Mouse (Mus musculus) olfactory bulb, adult 2 months (tissue): ENCODE measurements around the gene Olfr823. TPM values are rescaled to one million over a fixed set of nuclear protein-coding genes. Genes with fewer than 3 reads are reported as not detected.
"Not testable (repeated sequence)": the region's sequence is repeated elsewhere in the genome, so short reads cannot be mapped to it uniquely, and the experiment has no call there.

Experiments
- H3K27ac ChIP-seq: fragments of 200-500 bp; 2 replicates; pipeline ENCODE4 v1.5.1; 2012; ENCODE audit warnings: low read depth, low read length; ENCODE audit not compliant: insufficient read depth
- H3K4me1 ChIP-seq: fragments of 200-500 bp; 2 replicates; pipeline ENCODE4 v1.6.1; 2012; ENCODE audit warnings: low read length; ENCODE audit not compliant: control insufficient read depth, insufficient read depth
- H3K4me3 ChIP-seq: fragments of 200-500 bp; 2 replicates; pipeline ENCODE4 v1.5.1; 2012; ENCODE audit warnings: mild to moderate bottlenecking, low read depth, low read length, moderate library complexity; ENCODE audit not compliant: insufficient read depth
- CTCF ChIP-seq: fragments of 200-500 bp; IDR thresholded peaks from 2 replicates; pipeline ENCODE4 v1.5.1; 2012; ENCODE audit warnings: low read depth, mild to moderate bottlenecking, low read length, moderate library complexity; ENCODE audit not compliant: insufficient read depth
- POLR2A ChIP-seq: fragments of 200-500 bp; IDR thresholded peaks from 2 replicates; pipeline ENCODE4 v1.6.1; 2012; ENCODE audit warnings: mild to moderate bottlenecking, low read depth, low read length, moderate library complexity; ENCODE audit not compliant: insufficient read depth
- WGBS: fragments of 180-500 bp; shearing (Covaris S2); methylation state at CpG from one replicate; pipeline ENCODE4 v1.1.7; 2018; 5-methylcytosine and 5-hydroxymethylcytosine counted together
- polyA plus RNA-seq: library from polyadenylated mRNA; stranded (reverse); fragments of >200 nt; gene quantifications from 2 replicates; pipeline ENCODE4 v1.2.4, GENCODE M21; 2012; ENCODE audit warnings: low replicate concordance; ENCODE audit not compliant: missing spikeins, insufficient read depth, insufficient read length

Gene Olfr823
- polyA plus RNA-seq: not detected in 2 replicates

GRCm38 (mm10) chr10:130115283-130115682, at the start of gene Olfr823:
TSS of gene Olfr823 (minus strand) at chr10:130115383.
- not testable (repeated sequence) for H3K4me3 ChIP-seq, H3K4me1 ChIP-seq, H3K27ac ChIP-seq
- 89% methylated on average over 1 of the region's 1 CpGs for WGBS

- TF ChIP-seq POLR2A: no peak
- no peak for TF ChIP-seq CTCF
- 81% methylated on average over 5 of the region's 5 CpGs for WGBS
- Histone ChIP-seq H3K4me3 (no peak overlapping the region), H3K27ac (no peak overlapping the region), H3K4me1 (no peaks in the 10 kb centered on the region)
These were observed 28.9 kb upstream of the Olfr823 start for GRCm38 (mm10) chr10:130144121-130144520.

- not testable (repeated sequence) for H3K4me3 ChIP-seq, H3K27ac ChIP-seq, H3K4me1 ChIP-seq
- 85% methylated on average over 5 of the region's 5 CpGs for WGBS
These were observed 27.3 kb upstream of the Olfr823 start for GRCm38 (mm10) chr10:130142481-130142880.

- H3K27ac ChIP-seq: no peak overlapping the region
- H3K4me3 ChIP-seq: no peak overlapping the region
- no peak for TF ChIP-seq POLR2A
- TF ChIP-seq CTCF: no peak
- no peaks in the 10 kb centered on the region for H3K4me1 ChIP-seq
These were observed 19.6 kb upstream of the Olfr823 start for GRCm38 (mm10) chr10:130134811-130135210.

GRCm38 (mm10) chr10:130129900-130130299, 14.7 kb upstream of the Olfr823 start, which contains the start of gene Olfr824:
TSS of gene Olfr824 (minus strand) at chr10:130130000.
- not testable (repeated sequence) for H3K4me3 ChIP-seq, H3K27ac ChIP-seq, H3K4me1 ChIP-seq

- H3K4me3 ChIP-seq, H3K27ac ChIP-seq, H3K4me1 ChIP-seq: not testable (repeated sequence)
- WGBS: 65% methylated on average over 3 of the region's 3 CpGs
These were observed 862 bp upstream of the Olfr823 start for GRCm38 (mm10) chr10:130116045-130116444.

- no peak overlapping the region for H3K27ac ChIP-seq
- no peak overlapping the region for H3K4me3 ChIP-seq
- no peak for TF ChIP-seq POLR2A
- no peak for TF ChIP-seq CTCF
- no peaks in the 10 kb centered on the region for H3K4me1 ChIP-seq
These were observed 19.1 kb downstream of the Olfr823 start for GRCm38 (mm10) chr10:130096104-130096503.

- Histone ChIP-seq H3K4me3 (no peak overlapping the region), H3K4me1 (no peaks in the 10 kb centered on the region), H3K27ac (no peak overlapping the region)
- WGBS: 21% methylated on average over 5 of the region's 5 CpGs
- TF ChIP-seq CTCF: no peak
- TF ChIP-seq POLR2A: no peak
These were observed 22.2 kb downstream of the Olfr823 start for GRCm38 (mm10) chr10:130092838-130093440.

GRCm38 (mm10) chr10:130070910-130071309, 44.3 kb downstream of the Olfr823 start, which contains the start of gene Olfr822:
TSS of gene Olfr822 (plus strand) at chr10:130071210.
- H3K27ac ChIP-seq: no peak within 1 kb of the TSS
- TF ChIP-seq POLR2A: no peak
- no peak for TF ChIP-seq CTCF

More at GRCm38 (mm10) chr10:130070910-130071309, 44.3 kb downstream of the Olfr823 start, which contains the start of gene Olfr822:
- Histone ChIP-seq H3K4me1 (no peaks in the 10 kb centered on the region), H3K4me3 (no peak within 1 kb of the TSS)

Other genes starting within 250 kb of the Olfr823 start
- not detected in 2 replicates for gene Olfr814, start 235.5 kb downstream of the Olfr823 start, polyA plus RNA-seq
- gene Olfr815, start 209.5 kb downstream of the Olfr823 start, polyA plus RNA-seq: not detected in 2 replicates
- gene Olfr816, start 199.8 kb downstream of the Olfr823 start, polyA plus RNA-seq: not detected in 2 replicates
- gene Olfr818, start 166.3 kb downstream of the Olfr823 start, polyA plus RNA-seq: not detected in 2 replicates
- gene Olfr819, start 148.1 kb downstream of the Olfr823 start, polyA plus RNA-seq: not detected in 2 replicates
- gene Olfr247, start 139.2 kb downstream of the Olfr823 start, polyA plus RNA-seq: not detected in 2 replicates
- gene Gm10310, start 130.3 kb downstream of the Olfr823 start, polyA plus RNA-seq: not detected in 2 replicates
- gene Olfr820, start 102.8 kb downstream of the Olfr823 start, polyA plus RNA-seq: not detected in 2 replicates
- gene Olfr821, start 85.0 kb downstream of the Olfr823 start, polyA plus RNA-seq: not detected in 2 replicates
- not detected in 2 replicates for gene Olfr822, start 44.2 kb downstream of the Olfr823 start, polyA plus RNA-seq
- gene Olfr824, start 14.6 kb upstream of the Olfr823 start, polyA plus RNA-seq: not detected in 2 replicates
- gene Olfr825, start 51.4 kb upstream of the Olfr823 start, polyA plus RNA-seq: not detected in 2 replicates
- gene Olfr826, start 68.8 kb upstream of the Olfr823 start, polyA plus RNA-seq: not detected in 2 replicates
- not detected in 2 replicates for gene Olfr827, start 99.0 kb upstream of the Olfr823 start, polyA plus RNA-seq
- not detected in 2 replicates for gene Neurod4, start 164.9 kb upstream of the Olfr823 start, polyA plus RNA-seq
- gene Tespa1, start 207.5 kb upstream of the Olfr823 start, polyA plus RNA-seq: not detected in 2 replicates